Mouse (Mus musculus): Measurements from ENCODE around the gene Ccdc85a. TPM values are rescaled to one million over a fixed set of nuclear protein-coding genes. Genes with fewer than 3 reads are reported as not detected.
"Not testable (repeated sequence)": the region's sequence is repeated elsewhere in the genome, so short reads cannot be mapped to it uniquely, and the experiment has no call there.

The Ccdc85a gene
- polyA plus RNA-seq, 1 experiment from 2014 or later, result not detected

DNA sequence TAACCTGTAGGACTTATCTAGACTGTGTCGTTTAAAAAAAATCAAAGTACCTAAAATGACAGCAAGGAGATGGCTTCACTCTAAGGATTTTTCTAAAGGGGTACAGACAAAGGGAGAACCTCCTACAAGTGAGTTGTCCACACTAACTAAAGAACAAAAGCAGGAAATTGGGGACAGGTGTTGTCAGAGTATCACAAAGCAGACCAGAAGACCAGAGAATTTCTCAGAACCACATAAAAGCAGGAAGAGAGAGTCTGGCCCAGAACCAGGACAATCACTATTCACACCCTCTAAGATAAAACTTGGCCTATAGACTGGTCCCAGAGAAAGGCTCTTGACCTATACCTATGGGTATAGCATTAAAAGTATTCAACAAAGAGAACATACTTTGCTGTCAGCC, 92.8 kb downstream of the Ccdc85a start:
- 88% methylated on average over 1 of the region's 1 CpGs for WGBS (ENCODE audit: missing documents)
- no peak overlapping the region for H3K4me3 ChIP-seq (ENCODE audit: inconsistent target)
- no peak overlapping the region for H3K27ac ChIP-seq
- no peaks in the 10 kb centered on the region for H3K79me2 ChIP-seq (ENCODE audit: inconsistent target)
- no peaks in the 10 kb centered on the region for H3K36me3 ChIP-seq (ENCODE audit: inconsistent target)

DNA sequence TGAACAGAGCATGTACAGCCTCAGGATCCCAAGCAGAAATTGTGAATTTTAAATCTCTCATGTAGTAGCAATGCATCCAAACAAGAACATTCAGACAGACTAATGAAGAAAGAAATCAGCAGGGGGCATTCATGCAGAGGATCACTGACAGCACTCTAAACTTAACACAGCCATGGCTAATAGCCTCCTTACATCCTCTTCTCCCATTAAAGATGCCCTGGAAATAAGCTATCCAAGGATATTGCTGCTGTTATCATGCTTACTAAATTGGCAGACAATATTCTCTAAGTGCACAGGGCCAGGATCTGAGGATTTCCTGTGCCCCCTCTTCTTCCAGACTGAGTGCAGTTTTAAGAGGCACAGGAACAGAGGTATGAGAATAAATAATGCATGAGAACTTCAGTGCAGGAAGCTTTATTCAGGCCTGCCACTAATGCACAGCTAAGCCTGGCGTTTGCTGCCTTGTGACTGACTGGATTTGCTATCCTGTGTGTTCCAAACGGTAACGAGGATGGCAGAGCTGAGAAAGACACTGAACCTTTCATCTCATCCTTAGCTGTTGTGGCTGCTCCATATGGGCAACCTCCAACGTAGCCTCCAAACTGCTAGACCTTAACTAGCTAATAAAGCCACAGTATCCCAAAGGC, 99.9 kb downstream of the Ccdc85a start:
- no peaks in the 10 kb centered on the region for H3K79me2 ChIP-seq (ENCODE audit: inconsistent target)
- H3K4me3 ChIP-seq (ENCODE audit: inconsistent target), result no peak overlapping the region
- WGBS (ENCODE audit: missing documents), result 70% methylated on average over 4 of the region's 4 CpGs
- H3K36me3 ChIP-seq (ENCODE audit: inconsistent target), result no peaks in the 10 kb centered on the region
- H3K27ac ChIP-seq, result no peak overlapping the region

DNA sequence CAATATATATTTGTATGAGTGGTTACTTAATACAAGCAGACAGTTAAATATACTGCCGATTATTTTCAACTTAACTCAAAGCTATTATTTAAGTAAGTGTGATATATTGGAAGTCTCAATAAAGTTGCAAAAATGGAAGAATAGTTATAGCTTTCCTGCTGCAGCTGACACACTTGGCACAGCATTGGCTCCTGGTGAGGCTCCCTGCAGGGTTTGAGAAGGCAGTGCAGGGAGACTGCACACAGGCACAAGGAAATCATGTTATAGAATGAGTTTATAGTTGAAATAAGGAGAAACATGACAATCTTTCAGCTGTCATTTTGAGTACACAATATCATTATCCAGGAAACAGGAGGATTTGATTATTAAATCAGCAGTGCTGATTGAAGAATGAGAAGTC, 107.0 kb downstream of the Ccdc85a start:
- WGBS (ENCODE audit: missing documents), result 71% methylated on average over 1 of the region's 1 CpGs
- H3K27ac ChIP-seq, result no peak overlapping the region

DNA sequence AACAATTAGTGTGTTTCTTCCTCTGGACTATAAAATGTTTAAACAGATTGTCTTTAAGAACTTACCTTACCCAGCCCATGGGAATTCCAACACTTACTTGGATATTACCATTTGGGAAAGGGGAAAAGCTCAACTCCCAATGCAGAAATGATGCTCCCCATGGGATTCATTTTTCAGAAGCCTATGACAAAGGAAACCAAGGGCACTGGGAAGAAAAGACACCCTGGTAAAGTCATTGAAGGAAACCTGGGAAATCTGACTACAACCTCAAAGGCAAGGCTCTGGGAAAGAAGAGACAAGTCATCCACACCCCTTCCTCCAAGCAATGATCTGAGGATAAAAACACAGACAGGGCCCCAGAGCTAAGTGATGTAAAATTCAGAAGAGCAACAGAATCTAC, 118.4 kb downstream of the Ccdc85a start:
- H3K4me3 ChIP-seq (ENCODE audit: inconsistent target), result no peak overlapping the region
- H3K36me3 ChIP-seq (ENCODE audit: inconsistent target), result no peaks in the 10 kb centered on the region
- no peaks in the 10 kb centered on the region for H3K79me2 ChIP-seq (ENCODE audit: inconsistent target)
- H3K27ac ChIP-seq, result no peak overlapping the region

More for the DNA sequence above, 107.0 kb downstream of the Ccdc85a start:
- H3K36me3 ChIP-seq (ENCODE audit: inconsistent target), result no peaks in the 10 kb centered on the region
- no peaks in the 10 kb centered on the region for H3K79me2 ChIP-seq (ENCODE audit: inconsistent target)
- H3K4me3 ChIP-seq (ENCODE audit: inconsistent target), result no peak overlapping the region

DNA sequence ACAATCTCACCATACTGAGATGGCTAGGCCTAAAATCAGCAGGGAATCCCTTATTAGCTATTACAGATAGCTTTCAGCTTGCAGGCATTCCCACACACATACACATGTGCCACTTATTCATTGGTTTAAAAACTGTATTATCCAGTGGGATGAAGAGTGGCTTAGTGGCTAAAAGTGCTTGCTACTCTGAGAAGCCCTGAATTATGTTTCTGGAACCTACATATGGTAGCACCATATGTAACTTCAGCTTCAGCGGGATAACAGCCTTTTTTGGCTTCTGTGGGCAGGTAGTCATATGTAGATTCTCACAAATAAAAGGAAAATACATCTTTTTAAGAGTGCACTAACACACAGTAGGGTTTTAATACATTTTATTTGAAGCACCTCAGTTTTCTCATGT, 119.2 kb downstream of the Ccdc85a start:
- no peak overlapping the region for H3K4me3 ChIP-seq (ENCODE audit: inconsistent target)
- H3K27ac ChIP-seq, result no peak overlapping the region
- no peaks in the 10 kb centered on the region for H3K36me3 ChIP-seq (ENCODE audit: inconsistent target)
- no peaks in the 10 kb centered on the region for H3K79me2 ChIP-seq (ENCODE audit: inconsistent target)
- WGBS (ENCODE audit: missing documents), result 80% methylated on average over 1 of the region's 1 CpGs

DNA sequence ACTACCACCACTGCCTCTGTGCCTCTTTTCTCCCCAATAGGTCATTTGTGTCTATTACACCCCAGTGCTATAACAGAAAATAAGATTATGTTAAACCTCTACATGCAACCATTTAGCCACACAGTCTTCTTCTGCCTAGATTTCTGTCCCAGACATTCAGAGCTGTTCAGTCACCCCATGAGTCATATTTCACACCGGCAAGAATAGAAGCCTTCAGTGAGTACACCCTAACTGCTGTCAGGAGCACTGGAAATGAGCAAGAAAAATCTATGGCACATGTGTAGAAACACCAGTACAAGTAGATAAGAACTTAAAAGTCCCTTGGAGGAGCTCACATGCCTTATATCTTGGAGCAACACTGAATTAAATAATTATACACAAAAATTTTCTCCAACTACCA, 125.0 kb downstream of the Ccdc85a start:
- Histone ChIP-seq H3K27ac (no peak overlapping the region), H3K4me3 (ENCODE audit: inconsistent target) (no peak overlapping the region), H3K36me3 (ENCODE audit: inconsistent target) (no peaks in the 10 kb centered on the region), H3K79me2 (ENCODE audit: inconsistent target) (no peaks in the 10 kb centered on the region)
- WGBS (ENCODE audit: missing documents), result 92% methylated on average over 1 of the region's 1 CpGs

DNA sequence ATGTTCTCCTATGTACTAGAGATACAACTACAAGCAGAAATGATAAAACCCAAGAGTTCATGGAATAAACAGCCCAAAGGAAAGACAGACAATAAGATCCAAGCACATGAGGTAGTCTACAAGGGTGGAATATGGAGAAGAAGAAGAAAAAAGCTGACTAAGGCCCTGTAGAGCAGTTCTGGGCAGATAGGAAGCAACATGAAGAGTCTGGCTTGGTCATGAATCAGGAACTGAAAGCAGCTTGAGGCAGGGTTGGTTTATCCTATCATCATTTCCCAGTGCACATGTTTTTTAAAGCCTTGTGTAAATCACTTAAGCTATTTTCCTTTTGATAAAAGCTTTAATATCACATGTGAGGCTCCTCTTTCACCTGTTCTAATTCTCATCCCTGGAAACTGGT, 144.2 kb downstream of the Ccdc85a start:
- no peaks in the 10 kb centered on the region for H3K79me2 ChIP-seq (ENCODE audit: inconsistent target)
- H3K27ac ChIP-seq, result no peak overlapping the region
- no peaks in the 10 kb centered on the region for H3K36me3 ChIP-seq (ENCODE audit: inconsistent target)
- no peak overlapping the region for H3K4me3 ChIP-seq (ENCODE audit: inconsistent target)

DNA sequence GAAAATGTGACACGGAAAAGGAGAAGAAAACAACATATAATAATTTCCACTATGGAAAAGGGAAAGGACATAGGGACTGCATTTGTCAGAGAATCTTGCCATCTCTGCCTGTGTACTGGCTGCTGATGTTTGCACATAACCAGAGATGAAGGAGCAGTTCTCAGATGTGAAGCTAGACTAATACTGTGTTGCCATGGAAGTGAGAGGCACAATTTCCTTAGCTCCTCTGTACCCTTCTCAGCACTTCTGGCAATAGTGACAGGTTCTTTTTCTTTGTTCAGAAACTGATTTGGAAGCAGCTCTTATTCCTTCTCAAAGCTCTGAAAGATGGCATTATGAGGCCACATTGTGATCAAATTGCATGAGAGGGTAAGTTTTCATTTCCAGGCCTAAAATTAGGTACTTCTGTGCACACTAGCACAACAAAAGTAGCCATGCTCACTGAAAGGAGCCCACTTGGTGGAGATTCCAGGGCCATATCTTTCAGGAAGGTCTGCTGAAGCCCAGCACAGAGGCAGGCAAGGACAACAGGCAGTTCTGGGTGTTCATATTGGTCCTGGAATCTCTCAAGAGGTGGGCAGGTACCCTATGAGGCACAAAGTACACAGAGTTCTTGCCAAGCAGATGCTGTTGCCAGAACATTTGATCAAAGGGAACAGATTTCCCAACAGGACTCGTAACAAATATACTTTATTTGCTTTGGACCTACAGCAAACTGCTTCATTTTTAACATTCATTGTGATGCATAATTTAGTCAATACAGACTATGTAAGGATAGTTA, 161.5 kb downstream of the Ccdc85a start:
- 79% methylated on average over 2 of the region's 2 CpGs for WGBS (ENCODE audit: missing documents)
- Histone ChIP-seq H3K36me3 (ENCODE audit: inconsistent target) (no peaks in the 10 kb centered on the region), H3K4me3 (ENCODE audit: inconsistent target) (no peak overlapping the region), H3K79me2 (ENCODE audit: inconsistent target) (no peaks in the 10 kb centered on the region), H3K27ac (no peak overlapping the region)

DNA sequence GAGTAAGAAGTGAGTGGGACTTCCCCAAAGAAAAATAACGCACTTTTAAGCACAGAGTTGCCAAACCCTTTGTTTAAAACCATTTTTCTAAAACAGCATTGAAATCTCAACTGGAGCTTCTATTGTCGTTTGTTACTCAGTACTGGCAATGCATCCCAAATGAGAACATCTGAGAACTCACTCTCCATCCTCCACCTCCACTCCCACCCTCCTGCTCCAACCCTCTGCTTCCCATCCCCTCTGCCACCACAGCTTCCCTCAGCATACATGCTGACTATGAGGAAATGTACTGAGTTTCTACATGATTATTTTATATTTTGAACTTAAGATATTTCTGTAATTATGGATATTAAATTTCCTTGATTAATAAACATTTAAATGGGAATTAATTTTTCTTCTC, 168.3 kb downstream of the Ccdc85a start:
- Histone ChIP-seq H3K4me3 (ENCODE audit: inconsistent target) (no peak overlapping the region), H3K27ac (no peak overlapping the region), H3K79me2 (ENCODE audit: inconsistent target) (no peaks in the 10 kb centered on the region), H3K36me3 (ENCODE audit: inconsistent target) (no peaks in the 10 kb centered on the region)
- WGBS (ENCODE audit: missing documents), result 85% methylated on average over 2 of the region's 2 CpGs

DNA sequence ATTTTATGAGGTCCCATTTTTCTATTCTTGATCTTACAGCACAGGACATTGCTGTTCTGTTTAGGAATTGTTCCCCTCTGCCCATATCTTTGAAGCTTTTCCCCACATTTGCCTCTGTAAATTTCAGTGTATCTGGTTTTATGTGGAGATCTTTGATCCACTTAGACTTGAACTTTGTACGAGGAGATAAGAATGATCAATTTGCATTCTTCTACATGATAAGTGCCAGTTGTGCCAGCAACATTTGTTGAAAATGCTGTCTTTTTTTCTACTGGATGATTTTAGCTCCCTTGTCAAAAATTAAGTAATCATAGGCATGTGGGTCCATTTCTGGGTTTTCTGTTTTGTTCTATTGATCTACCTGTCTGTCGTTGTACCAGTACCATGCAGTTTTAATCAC, 174.2 kb downstream of the Ccdc85a start:
- H3K4me3 ChIP-seq (ENCODE audit: inconsistent target); H3K27ac ChIP-seq; H3K79me2 ChIP-seq (ENCODE audit: inconsistent target); H3K36me3 ChIP-seq (ENCODE audit: inconsistent target): not testable (repeated sequence)
- 83% methylated on average over 2 of the region's 2 CpGs for WGBS (ENCODE audit: missing documents)

DNA sequence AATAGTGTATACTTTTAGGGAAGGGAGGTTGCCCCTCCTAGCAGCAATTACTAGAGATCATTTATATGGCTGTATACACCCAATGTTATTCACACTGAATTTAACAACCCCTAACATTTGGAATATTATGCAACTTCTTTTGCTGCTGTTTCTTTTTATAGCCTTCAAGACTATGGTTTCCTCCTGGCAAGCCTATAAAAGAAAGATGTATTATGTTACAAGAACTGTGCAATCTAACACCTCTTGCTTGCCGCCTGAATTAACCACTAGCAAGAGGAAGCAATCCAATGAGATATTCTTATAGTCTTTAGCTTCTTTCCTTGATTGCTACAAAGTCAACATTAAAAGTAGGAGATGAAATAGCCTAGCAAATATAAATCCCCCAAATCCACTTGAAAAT, 187.0 kb downstream of the Ccdc85a start:
- WGBS (ENCODE audit: missing documents), result 15% methylated on average over 1 of the region's 1 CpGs
- Histone ChIP-seq H3K4me3 (ENCODE audit: inconsistent target) (no peak overlapping the region), H3K79me2 (ENCODE audit: inconsistent target) (no peaks in the 10 kb centered on the region), H3K36me3 (ENCODE audit: inconsistent target) (no peaks in the 10 kb centered on the region), H3K27ac (no peak overlapping the region)

DNA sequence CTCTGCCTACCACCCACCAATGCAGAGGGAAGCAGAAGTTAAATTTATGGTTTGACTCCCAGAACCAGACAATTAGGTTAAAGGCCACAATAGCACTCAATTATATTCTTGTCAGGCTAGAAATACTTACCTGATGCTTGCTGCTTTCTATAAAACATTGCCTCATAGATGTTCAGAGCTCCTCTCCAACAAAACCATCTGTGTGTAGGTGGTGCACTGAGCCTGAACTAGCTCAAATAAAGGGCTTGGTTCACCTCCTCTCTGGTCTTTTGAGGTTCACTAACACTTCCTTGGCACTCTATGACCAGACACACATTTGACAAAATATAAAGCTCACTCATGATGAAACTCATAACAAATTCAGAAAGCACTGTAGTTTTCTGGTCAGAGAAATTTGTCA, 208.2 kb downstream of the Ccdc85a start:
- no peak overlapping the region for H3K4me3 ChIP-seq (ENCODE audit: inconsistent target)
- no peaks in the 10 kb centered on the region for H3K79me2 ChIP-seq (ENCODE audit: inconsistent target)
- no peaks in the 10 kb centered on the region for H3K36me3 ChIP-seq (ENCODE audit: inconsistent target)
- H3K27ac ChIP-seq, result no peak overlapping the region

DNA sequence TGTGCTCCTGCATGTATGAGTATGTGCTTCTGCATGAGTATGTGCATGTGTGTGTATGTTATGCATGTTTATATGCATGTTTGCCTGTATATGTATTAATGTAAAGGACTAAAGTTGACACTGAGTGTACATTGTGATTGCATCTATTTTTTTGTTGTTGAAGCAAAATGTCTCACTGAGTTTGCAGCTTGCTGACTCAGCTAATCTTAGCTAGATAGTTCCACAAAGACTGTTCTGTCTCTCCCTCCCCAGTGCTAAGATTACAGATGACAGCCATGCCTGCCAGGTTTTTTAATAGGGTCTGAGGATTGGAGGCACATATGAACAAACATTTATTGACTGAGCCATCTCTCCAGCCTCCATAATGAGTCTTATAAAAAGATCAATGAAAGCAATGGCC, 209.5 kb downstream of the Ccdc85a start:
- Histone ChIP-seq H3K4me3 (ENCODE audit: inconsistent target) (no peak overlapping the region), H3K79me2 (ENCODE audit: inconsistent target) (no peaks in the 10 kb centered on the region), H3K27ac (no peak overlapping the region)

DNA sequence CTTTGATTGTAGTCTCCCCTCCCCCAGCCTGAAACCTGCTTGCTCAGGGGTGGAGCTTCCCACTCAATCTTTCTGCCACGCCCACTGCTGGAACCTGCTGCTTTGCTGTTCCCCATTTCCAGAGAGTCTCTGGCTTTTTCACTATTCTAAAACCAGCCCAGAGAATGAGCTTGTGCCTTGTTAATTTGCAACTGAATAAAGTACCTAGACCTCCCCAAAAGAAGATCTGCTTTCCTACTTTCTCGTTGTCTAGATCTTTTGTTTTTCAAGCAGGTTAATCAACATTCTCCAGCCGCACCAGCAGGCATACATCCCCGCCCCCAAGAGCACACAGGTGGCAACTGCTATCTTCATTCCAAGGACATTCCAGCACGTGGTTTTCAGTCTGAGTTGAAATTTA, 212.7 kb downstream of the Ccdc85a start:
- H3K36me3 ChIP-seq (ENCODE audit: inconsistent target); H3K27ac ChIP-seq; H3K4me3 ChIP-seq (ENCODE audit: inconsistent target); H3K79me2 ChIP-seq (ENCODE audit: inconsistent target): not testable (repeated sequence)
- WGBS (ENCODE audit: missing documents), result 92% methylated on average over 5 of the region's 5 CpGs

More for the DNA sequence above, 209.5 kb downstream of the Ccdc85a start:
- no peaks in the 10 kb centered on the region for H3K36me3 ChIP-seq (ENCODE audit: inconsistent target)

DNA sequence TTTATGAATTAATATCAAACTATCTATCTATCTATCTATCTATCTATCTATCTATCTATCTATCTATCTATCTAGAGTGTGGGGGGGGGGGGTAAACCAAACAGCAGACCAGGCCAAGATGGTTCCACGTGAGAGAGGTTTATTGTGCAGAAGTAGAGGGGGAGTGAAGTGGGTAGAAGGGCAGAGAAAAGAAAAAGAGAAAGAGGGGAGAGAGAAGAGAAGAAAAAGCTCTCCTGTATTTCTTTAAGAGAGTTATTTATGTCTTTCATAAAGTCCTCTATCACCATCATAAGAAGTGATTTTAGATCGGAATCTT, 218.2 kb downstream of the Ccdc85a start:
- no peaks in the 10 kb centered on the region for H3K36me3 ChIP-seq (ENCODE audit: inconsistent target)
- no peak overlapping the region for H3K27ac ChIP-seq
- 70% methylated on average over 2 of the region's 2 CpGs for WGBS (ENCODE audit: missing documents)
- no peaks in the 10 kb centered on the region for H3K79me2 ChIP-seq (ENCODE audit: inconsistent target)
- no peak overlapping the region for H3K4me3 ChIP-seq (ENCODE audit: inconsistent target)
